Mouse (Mus musculus) cerebellum, adult 2 months (tissue): ENCODE results near the gene Uba52.
A peak's percentile ranks its signal among the peaks of the same experiment; 100 is the strongest.

Experiments used
- CTCF ChIP-seq: fragments of 200-500 bp; IDR thresholded peaks from 2 replicates; pipeline ENCODE4 v1.5.1; 2011; ENCODE audit warnings: low read depth, mild to moderate bottlenecking, control low read depth, low read length, moderate library complexity, borderline replicate concordance; ENCODE audit not compliant: insufficient read depth
- POLR2A ChIP-seq: fragments of 200-500 bp; IDR thresholded peaks from 2 replicates; pipeline ENCODE4 v1.6.1; 2011; ENCODE audit warnings: low read length, control low read depth, borderline replicate concordance; ENCODE audit not compliant: insufficient read depth

DNA sequence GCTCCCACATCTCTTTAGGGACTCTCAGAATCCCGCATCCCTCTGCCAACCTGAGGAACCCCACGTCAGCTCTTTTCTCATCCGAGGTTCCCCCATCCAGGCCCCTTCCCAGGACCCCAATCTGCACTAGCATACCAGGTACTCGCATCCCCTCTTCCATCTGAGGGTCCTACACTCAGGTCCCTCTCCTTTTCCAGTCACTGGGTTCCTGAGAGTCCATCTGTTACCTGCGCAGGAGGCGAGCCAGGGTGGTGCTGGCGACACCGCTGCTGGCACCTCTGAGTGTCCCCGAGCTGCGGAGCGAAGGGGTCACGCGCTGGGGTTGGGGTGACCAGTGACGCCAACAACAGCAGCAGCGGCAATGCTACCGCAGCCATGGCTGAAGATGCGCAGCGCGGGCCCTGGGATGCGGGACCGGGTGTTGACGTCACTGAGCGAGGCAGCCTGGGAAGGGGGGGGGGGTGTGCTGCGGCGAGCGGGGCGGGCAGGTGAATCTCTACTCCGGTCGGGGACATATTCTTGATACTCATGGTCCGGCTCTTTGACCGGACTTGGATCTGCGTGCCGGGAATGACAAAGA lies 23.6 kb downstream of the Uba52 start, which contains the start of gene Tmem59l:
- TF ChIP-seq CTCF (no peak), POLR2A (peak; percentile 94)
